Mouse (Mus musculus): Measurements from ENCODE around the gene Hnf1a.

DNA sequence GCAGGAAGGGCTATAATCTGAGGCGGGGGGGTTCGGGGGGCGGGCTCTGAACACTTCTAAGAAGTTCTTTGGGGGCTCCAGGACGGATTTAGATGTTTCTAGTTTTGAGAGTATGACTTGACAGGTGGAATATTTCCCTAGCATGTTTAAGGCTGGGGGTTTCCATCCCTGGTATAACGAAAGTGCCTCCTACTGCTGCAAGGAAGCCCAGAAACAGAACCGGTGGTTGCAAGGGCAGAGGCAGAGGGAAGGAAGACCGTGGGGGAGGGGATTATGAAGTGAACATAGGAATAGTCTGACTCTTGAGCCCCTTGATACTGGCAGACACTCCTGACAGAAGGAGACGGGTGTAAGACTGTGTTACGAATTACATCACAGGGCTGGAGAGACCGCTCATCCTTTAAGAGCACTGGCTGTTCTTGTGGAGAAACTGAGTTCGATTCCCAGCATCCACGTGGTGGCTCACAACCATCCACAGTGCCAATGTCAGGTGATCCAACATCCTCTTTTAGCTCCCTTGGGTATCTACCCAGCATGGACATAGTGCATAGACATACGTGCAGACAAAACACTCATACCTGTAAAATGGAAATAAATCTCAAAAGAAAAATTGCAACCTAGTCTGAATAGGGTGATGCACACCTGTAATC, 32.5 kb upstream of the Hnf1a start:
- no peak for TF ChIP-seq CTCF (IDR thresholded peaks at IDR 0.05; ENCODE audit: low read depth)
- no peak for TF ChIP-seq EP300 (optimal IDR thresholded peaks at IDR 0.05)

Measured in stomach, postnatal 0 days (tissue).